Mouse (Mus musculus): ENCODE data around the gene Fam69b.

DNA sequence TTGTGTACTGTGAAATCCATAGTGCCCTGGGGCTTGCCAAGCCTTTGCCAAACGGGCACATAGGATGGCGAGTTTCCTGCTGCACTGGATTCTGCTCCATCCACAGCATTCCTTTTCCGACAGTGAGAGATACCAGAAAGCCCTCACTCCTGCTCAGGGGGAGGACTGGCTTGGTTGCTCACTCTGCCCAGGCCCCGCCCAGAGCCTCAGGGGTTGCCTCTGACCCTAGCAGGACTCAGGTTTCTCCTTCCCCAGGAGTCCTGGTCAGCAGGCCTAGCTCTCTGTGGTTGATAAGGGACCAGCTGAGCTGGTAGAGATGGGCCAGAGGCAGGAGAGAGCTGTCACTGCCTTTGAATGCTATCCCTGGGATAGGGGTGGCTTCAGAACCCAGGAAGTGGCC lies 39.7 kb upstream of the Fam69b start:
- TF ChIP-seq EP300 (IDR thresholded peaks at IDR 0.05; ENCODE audit: insufficient read depth, low read depth, low read length) (no peak), POLR2A (IDR thresholded peaks at IDR 0.05; ENCODE audit: insufficient read depth, low read depth, low read length) (no peak; the same call in 1 of the 2 replicates), CTCF (IDR thresholded peaks at IDR 0.05) (no peak)

Data from heart, adult 2 months (tissue).